Mouse (Mus musculus) embryonic facial prominence, embryonic 11.5 days (tissue): ENCODE data around the gene Ttc25. TPM values are rescaled to one million over a fixed set of nuclear protein-coding genes. Genes with fewer than 3 reads are reported as not detected.

ENCODE experiments used
- ATAC-seq: fragments of 200-750 bp; cut with Nextera tagmentation; replicated peaks from 2 replicates; pipeline ENCODE4 v1.8.0; 2017; ENCODE audit warnings: low read depth; ENCODE audit not compliant: insufficient number of reproducible peaks, low FRiP score, low TSS enrichment
- DNase-seq: peaks from one replicate; pipeline ENCODE4 v3.0.0-alpha.2; 2015; ENCODE audit warnings: low spot score
- H3K27ac ChIP-seq: fragments of 300-500 bp; sonication (generic); replicated peaks from 2 replicates; pipeline ENCODE4 v1.5.1; 2014; ENCODE audit warnings: mild to moderate bottlenecking, low read depth, low read length, control low read depth
- H3K27me3 ChIP-seq: fragments of 300-500 bp; sonication (generic); 2 replicates; pipeline ENCODE4 v1.6.1; 2014; ENCODE audit warnings: mild to moderate bottlenecking, low read length, moderate library complexity, mixed read lengths; ENCODE audit not compliant: control insufficient read depth, insufficient read depth
- H3K36me3 ChIP-seq: fragments of 300-500 bp; sonication (generic); replicated peaks from 2 replicates; pipeline ENCODE4 v1.6.1; 2014; ENCODE audit warnings: low read depth, mild to moderate bottlenecking, low read length, moderate library complexity, mixed read lengths; ENCODE audit not compliant: control insufficient read depth, insufficient read depth
- H3K4me1 ChIP-seq: fragments of 300-500 bp; sonication (generic); 2 replicates; pipeline ENCODE4 v1.6.1; 2014; ENCODE audit warnings: low read length, mixed read lengths; ENCODE audit not compliant: control insufficient read depth, insufficient read depth
- H3K4me2 ChIP-seq: fragments of 300-500 bp; sonication (generic); 2 replicates; pipeline ENCODE4 v1.6.1; 2014; ENCODE audit warnings: low read depth, mild to moderate bottlenecking, control low read depth, low read length, moderate library complexity
- H3K4me3 ChIP-seq: fragments of 300-500 bp; sonication (generic); 2 replicates; pipeline ENCODE4 v1.5.1; 2014; ENCODE audit warnings: low read depth, low read length, control low read depth
- H3K9ac ChIP-seq: fragments of 300-500 bp; sonication (generic); replicated peaks from 2 replicates; pipeline ENCODE4 v1.6.1; 2014; ENCODE audit warnings: mild to moderate bottlenecking, control low read depth, low read length
- H3K9me3 ChIP-seq: fragments of 300-500 bp; sonication (generic); replicated peaks from 2 replicates; pipeline ENCODE4 v1.6.1; 2016; ENCODE audit warnings: mild to moderate bottlenecking, low read length, inconsistent platforms, mixed read lengths; ENCODE audit not compliant: control insufficient read depth
- WGBS: fragments of 180-500 bp; shearing (Covaris S2); extraction: QIAGEN DNeasy Blood & Tissue Kit; methylation state at CpG from one replicate; pipeline ENCODE4 v1.1.7; 2014; 5-methylcytosine and 5-hydroxymethylcytosine counted together
- polyA plus RNA-seq: library from polyadenylated mRNA; unstranded; fragments of >200 nt; fragmentation: Nextera tagmentation; extraction: Ambion mirVana; gene quantifications from 2 replicates; pipeline ENCODE4 v1.2.1, GENCODE M21; 2014

Ttc25 gene
- polyA plus RNA-seq, 1 experiment from 2014 or later: 1.4 TPM

DNA sequence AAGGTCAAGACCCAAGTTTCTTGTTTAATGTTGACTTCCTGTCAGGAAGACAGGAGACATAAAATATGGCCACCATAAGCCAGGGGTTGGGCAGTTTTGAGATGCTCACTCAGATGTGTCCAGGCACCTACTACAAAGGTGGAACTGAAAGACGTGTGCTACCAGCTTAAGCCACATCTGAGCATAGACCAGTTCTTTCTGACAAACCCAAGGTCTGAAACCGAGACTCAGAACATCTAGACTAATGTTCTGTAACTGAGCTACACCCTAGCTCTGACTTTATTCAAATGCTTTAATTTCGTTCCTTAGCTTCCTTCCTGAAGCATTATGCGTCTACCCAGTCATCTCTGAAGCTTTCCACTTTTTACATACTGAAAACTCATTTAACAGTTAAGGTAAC, 52.7 kb downstream of the Ttc25 start:
- Histone ChIP-seq H3K9ac (no peak overlapping the region), H3K27ac (no peak overlapping the region), H3K36me3 (peaks cover 20% of the 10 kb centered on the region), H3K9me3 (no peaks in the 10 kb centered on the region), H3K4me1 (no peaks in the 10 kb centered on the region), H3K4me3 (no peak overlapping the region), H3K4me2 (no peak overlapping the region), H3K27me3 (no peaks in the 10 kb centered on the region)
- ATAC-seq (no peak), DNase-seq (no peak)
- WGBS: 91% methylated on average over 4 of the region's 4 CpGs

DNA sequence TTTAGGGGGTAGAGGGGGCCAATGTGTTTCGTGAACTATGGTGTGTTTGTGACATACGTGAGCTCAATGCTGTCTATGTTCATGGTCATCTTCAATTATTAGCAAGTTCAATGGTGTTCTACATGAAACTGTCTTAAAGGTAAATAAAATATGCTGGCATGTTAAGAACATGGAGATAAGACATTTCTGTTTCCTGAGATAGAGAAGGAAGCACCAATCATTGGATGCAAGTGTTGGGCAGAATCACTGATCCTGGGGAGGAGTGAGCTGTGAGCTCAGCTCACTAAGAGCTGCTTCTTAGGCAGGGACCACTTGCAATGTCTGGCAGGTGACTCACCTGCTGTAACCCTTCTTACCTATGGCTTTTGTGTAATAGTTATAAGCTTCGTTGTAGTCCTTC, 56.0 kb downstream of the Ttc25 start:
- no peaks in the 10 kb centered on the region for H3K9me3 ChIP-seq
- DNase-seq: no peak
- no peaks in the 10 kb centered on the region for H3K27me3 ChIP-seq
- H3K4me2 ChIP-seq: no peak overlapping the region
- H3K4me1 ChIP-seq: no peaks in the 10 kb centered on the region
- no peak for ATAC-seq
- peaks cover 16% of the 10 kb centered on the region for H3K36me3 ChIP-seq
- H3K27ac ChIP-seq: no peak overlapping the region
- H3K9ac ChIP-seq: no peak overlapping the region
- no peak overlapping the region for H3K4me3 ChIP-seq
- WGBS: 95% methylated on average over 3 of the region's 3 CpGs

DNA sequence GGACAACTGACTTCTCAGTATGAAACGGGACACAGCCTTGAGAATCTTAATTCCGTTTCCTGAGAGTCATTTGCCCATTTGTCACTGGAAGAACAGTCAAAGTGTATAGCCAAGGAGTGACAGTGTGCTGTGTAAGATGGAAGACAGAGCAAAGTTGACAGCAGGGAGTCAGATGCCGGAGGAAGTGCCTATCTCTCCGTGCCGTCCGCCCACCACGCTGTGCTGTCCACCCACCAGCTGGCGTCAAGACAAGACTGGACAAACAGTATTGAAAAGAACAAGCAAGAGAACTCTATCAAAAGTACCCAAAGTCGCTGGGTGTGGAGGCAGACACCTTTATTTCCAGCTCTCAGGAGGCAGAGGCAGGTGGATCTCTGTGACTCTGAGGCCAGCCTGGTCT, 57.7 kb downstream of the Ttc25 start:
- Histone ChIP-seq H3K27me3 (no peaks in the 10 kb centered on the region), H3K9me3 (no peaks in the 10 kb centered on the region), H3K36me3 (peaks cover 5% of the 10 kb centered on the region), H3K4me3 (no peak overlapping the region), H3K4me2 (no peak overlapping the region), H3K9ac (no peak overlapping the region), H3K4me1 (no peaks in the 10 kb centered on the region), H3K27ac (no peak overlapping the region)
- ATAC-seq (no peak), DNase-seq (no peak)
- WGBS: 91% methylated on average over 9 of the region's 9 CpGs

DNA sequence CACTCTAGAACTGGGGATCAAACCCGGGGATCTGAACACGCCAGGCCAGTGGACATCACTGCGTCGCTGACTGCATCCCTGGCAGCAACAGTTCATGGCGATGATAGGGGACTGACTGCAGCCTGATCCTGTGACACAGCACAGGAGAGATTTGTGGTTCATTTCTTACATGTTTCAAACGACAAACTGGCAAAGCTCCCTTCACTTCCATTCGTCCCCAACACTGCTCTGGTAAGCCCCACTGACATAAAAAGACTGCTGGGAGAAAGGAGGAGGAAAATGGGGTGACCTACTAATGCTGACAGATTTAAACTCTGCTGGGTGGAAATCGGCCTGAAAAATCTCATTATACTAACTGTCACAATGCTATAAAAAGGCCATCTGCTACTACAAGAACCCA, 58.4 kb downstream of the Ttc25 start:
- ATAC-seq (no peak), DNase-seq (no peak)
- peaks cover 5% of the 10 kb centered on the region for H3K36me3 ChIP-seq
- H3K27ac ChIP-seq: no peak overlapping the region
- H3K27me3 ChIP-seq: no peaks in the 10 kb centered on the region
- 92% methylated on average over 8 of the region's 8 CpGs for WGBS
- no peak overlapping the region for H3K4me3 ChIP-seq
- H3K4me2 ChIP-seq: no peak overlapping the region
- no peaks in the 10 kb centered on the region for H3K4me1 ChIP-seq
- no peak overlapping the region for H3K9ac ChIP-seq
- no peaks in the 10 kb centered on the region for H3K9me3 ChIP-seq

DNA sequence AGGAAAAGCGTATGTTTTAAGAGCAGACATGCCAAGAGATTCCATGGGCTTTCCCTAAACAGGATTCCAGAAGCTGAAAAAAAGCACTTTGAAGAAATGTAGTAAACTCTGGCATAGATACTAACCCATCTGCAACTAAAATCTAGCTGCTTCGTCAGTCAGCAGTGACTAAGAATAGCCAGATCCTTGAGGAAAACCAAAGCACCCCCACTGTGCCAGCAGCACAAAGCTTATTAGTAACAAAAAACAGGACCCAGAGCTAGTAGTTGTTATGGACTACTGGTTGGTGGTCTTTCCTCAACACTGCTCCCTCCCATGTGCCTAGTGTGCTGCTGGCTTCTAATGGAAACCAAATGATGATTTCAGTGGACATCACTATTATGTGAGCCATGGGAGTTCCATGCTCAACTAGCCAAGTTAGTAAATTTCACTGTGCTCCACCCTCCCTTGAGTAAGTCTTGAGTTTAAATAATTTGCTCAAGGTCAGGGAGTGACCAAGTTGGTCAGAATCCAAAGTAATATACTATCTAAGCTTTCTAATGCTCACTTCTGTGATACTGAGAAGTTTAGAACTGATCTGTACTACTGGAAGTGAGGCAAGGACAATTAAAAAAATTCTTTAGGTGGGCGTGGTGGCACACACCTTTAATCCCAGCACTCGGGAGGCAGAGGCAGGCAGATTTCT, 59.1 kb downstream of the Ttc25 start:
- 91% methylated on average over 4 of the region's 4 CpGs for whole genome bisulfite sequencing
- H3K27me3 ChIP-seq: no peaks in the 10 kb centered on the region
- no peak overlapping the region for H3K4me3 ChIP-seq
- no peak overlapping the region for H3K4me2 ChIP-seq
- no peak overlapping the region for H3K9ac ChIP-seq
- no peaks in the 10 kb centered on the region for H3K4me1 ChIP-seq
- no peak overlapping the region for H3K27ac ChIP-seq
- DNase-seq (no peak), ATAC-seq (no peak)
- no peaks in the 10 kb centered on the region for H3K9me3 ChIP-seq
- H3K36me3 ChIP-seq: no peaks in the 10 kb centered on the region; the same call in 1 of the 2 replicates

DNA sequence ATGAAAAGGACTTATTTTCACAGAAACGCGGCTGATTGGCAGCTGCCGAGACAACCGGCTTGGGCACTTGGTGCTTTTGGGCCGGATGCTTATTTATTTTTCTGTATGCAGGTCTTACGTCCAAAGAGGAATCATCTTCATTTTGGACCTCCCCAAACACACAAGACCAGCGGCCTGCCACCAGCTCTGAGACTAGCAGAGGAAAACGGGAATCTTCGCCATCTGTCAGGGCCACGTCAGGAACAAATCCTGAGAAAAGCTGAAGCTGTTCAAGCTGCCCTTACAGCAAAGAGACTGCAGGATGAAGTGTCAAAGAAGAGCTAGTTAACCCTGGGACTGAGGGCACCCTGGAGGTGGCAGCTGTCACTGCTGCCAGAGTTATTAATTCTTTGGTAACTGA, 60.0 kb downstream of the Ttc25 start:
- no peaks in the 10 kb centered on the region for H3K4me1 ChIP-seq
- no peak overlapping the region for H3K9ac ChIP-seq
- H3K36me3 ChIP-seq: no peaks in the 10 kb centered on the region; the same call in 1 of the 2 replicates
- no peaks in the 10 kb centered on the region for H3K9me3 ChIP-seq
- H3K4me3 ChIP-seq: no peak overlapping the region
- H3K4me2 ChIP-seq: no peak overlapping the region
- WGBS: 92% methylated on average over 10 of the region's 10 CpGs
- H3K27ac ChIP-seq: no peak overlapping the region
- no peaks in the 10 kb centered on the region for H3K27me3 ChIP-seq
- ATAC-seq (no peak), DNase-seq (no peak)

DNA sequence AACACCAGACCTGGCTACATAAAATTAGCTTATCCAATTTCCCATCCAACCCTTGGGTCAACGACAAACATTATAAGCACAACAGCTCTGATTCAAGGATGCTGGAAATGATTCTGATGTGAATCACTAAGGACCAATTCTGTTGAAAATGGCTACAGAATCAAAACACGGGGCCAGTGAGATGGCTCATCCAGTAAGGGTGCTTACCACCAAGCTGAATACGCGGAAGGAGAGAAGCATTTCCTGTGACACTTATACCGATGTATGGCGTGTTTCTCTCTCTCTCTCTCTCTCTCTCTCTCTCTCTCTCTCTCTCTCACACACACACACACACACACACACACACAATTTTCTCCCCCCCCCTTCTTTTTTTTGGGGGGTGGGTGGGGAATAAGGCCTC, 61.7 kb downstream of the Ttc25 start:
- Histone ChIP-seq H3K27me3 (no peaks in the 10 kb centered on the region), H3K36me3 (no peaks in the 10 kb centered on the region; the same call in 1 of the 2 replicates), H3K9ac (no peak overlapping the region), H3K4me1 (no peaks in the 10 kb centered on the region), H3K4me2 (no peak overlapping the region), H3K9me3 (no peaks in the 10 kb centered on the region), H3K27ac (no peak overlapping the region), H3K4me3 (no peak overlapping the region)
- DNase-seq (no peak), ATAC-seq (no peak)
- 96% methylated on average over 6 of the region's 6 CpGs for WGBS

DNA sequence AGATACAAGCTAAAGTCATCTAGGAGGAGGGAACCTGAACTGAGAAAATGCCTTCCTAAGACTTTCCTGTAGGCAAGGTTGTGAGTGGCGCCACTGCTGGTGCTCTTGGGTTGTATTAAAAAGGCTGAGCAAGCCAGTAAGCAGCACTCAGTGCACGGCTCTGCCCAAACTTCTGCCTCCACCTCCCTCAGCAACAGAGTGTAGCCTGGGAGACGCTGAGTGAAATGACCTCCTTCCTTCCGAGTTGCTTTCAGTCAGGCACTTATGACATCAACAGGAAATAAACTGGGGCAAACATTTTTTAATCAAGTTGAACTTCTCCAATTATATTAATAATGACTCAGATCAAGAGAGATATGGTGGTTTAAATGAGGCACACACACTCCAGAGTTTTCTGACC, 63.4 kb downstream of the Ttc25 start:
- ATAC-seq: no peak
- DNase-seq: no peak
- Histone ChIP-seq H3K9me3 (no peaks in the 10 kb centered on the region), H3K4me3 (no peak overlapping the region), H3K4me2 (no peak overlapping the region), H3K36me3 (no peaks in the 10 kb centered on the region), H3K4me1 (no peaks in the 10 kb centered on the region), H3K27me3 (no peaks in the 10 kb centered on the region), H3K9ac (no peak overlapping the region), H3K27ac (no peak overlapping the region)
- 77% methylated on average over 4 of the region's 4 CpGs for WGBS
